In genomic region chr5:73006784-73007581, GRCm38 (mm10) we compare ENCODE assay signal across 9 mouse cellular contexts. TPM values are rescaled to one million over a fixed set of nuclear protein-coding genes. Genes with fewer than 3 reads are reported as not detected.
DNase-seq lines count a peak whose midpoint lies in the region; ATAC-seq and TF ChIP-seq lines count a peak whose summit lies in the region.
"Had no signal": no experiment of that assay in that cellular context is flagged by ENCODE, and none has a peak within 500 bp of the region (broad histone marks: within the 10 kb centered on the region; RNA-seq: fewer than 3 reads in every experiment).

Gene Slc10a4, plus strand, starts transcription at chr5:73006883.

- DNase-seq in lung, adult 18-20 months: peak; percentile 15 to 18
- DNase-seq in lung, postnatal 36 days: no peak
- DNase-seq in layer of hippocampus, postnatal 36 days: no peak
- DNase-seq in cerebellum, adult 9-11 months: no peak

- TF ChIP-seq CTCF in bone marrow macrophage, adult 2 months (IDR thresholded peaks at IDR 0.05; ENCODE audit: low read depth, low read length): no peak

- H3K27me3 ChIP-seq in heart, embryonic 15.5 days: peaks cover 41% of the 10 kb centered on the region
- H3K27me3 ChIP-seq in limb, embryonic 12.5 days: peaks cover 59% of the 10 kb centered on the region
- H3K27me3 ChIP-seq in midbrain, embryonic 16.5 days (ENCODE audit: control insufficient read depth, insufficient read depth, low read depth, low read length): no peaks in the 10 kb centered on the region

- TF ChIP-seq POLR2A in bone marrow macrophage, adult 2 months (IDR thresholded peaks at IDR 0.05; ENCODE audit: borderline replicate concordance, low read depth, low read length): no peak

- peak; percentile 81 for ATAC-seq in heart, embryonic 15.5 days (replicated peaks; ENCODE audit: insufficient number of reproducible peaks, insufficient read depth, low FRiP score, low read depth)
- peak; percentile 76; the same call in 1 of the 2 replicates for ATAC-seq in limb, embryonic 12.5 days (ENCODE audit: insufficient number of reproducible peaks, insufficient read depth, low FRiP score, low TSS enrichment, low read depth)
- ATAC-seq in midbrain, embryonic 16.5 days: peak; percentile 90

- H3K9ac ChIP-seq in heart, embryonic 15.5 days: peak within 1 kb of the TSS; percentile 36
- no peak within 1 kb of the TSS; the same call in 1 of the 2 replicates for H3K9ac ChIP-seq in limb, embryonic 12.5 days (replicated peaks)
- peak within 1 kb of the TSS; percentile 67 for H3K9ac ChIP-seq in midbrain, embryonic 16.5 days (ENCODE audit: low read depth, low read length)

- H3K4me3 ChIP-seq in bone marrow macrophage, adult 2 months (ENCODE audit: insufficient read depth, low read length): peak within 1 kb of the TSS; percentile 29
- H3K4me3 ChIP-seq in heart, embryonic 15.5 days: peak within 1 kb of the TSS; percentile 52
- peak within 1 kb of the TSS; percentile 43 for H3K4me3 ChIP-seq in limb, embryonic 12.5 days (replicated peaks)
- peak within 1 kb of the TSS; percentile 48 for H3K4me3 ChIP-seq in midbrain, embryonic 16.5 days (ENCODE audit: low read depth, low read length)

- no peaks in the 10 kb centered on the region for H3K36me3 ChIP-seq in heart, embryonic 15.5 days
- no peaks in the 10 kb centered on the region for H3K36me3 ChIP-seq in limb, embryonic 12.5 days
- no peaks in the 10 kb centered on the region for H3K36me3 ChIP-seq in midbrain, embryonic 16.5 days (ENCODE audit: control insufficient read depth, insufficient read depth, low read length)

- no peak within 1 kb of the TSS for H3K27ac ChIP-seq in bone marrow macrophage, adult 2 months (ENCODE audit: insufficient read depth, low read depth, low read length)
- H3K27ac ChIP-seq in heart, embryonic 15.5 days: no peak within 1 kb of the TSS
- H3K27ac ChIP-seq in limb, embryonic 12.5 days: no peak within 1 kb of the TSS
- no peak within 1 kb of the TSS for H3K27ac ChIP-seq in midbrain, embryonic 16.5 days (ENCODE audit: low read length)

- peak within 1 kb of the TSS; percentile 93 for H3K4me2 ChIP-seq in heart, embryonic 15.5 days
- peak within 1 kb of the TSS; percentile 68 for H3K4me2 ChIP-seq in limb, embryonic 12.5 days
- H3K4me2 ChIP-seq in midbrain, embryonic 16.5 days (ENCODE audit: low read length): peak within 1 kb of the TSS; percentile 66

- no peaks in the 10 kb centered on the region for H3K4me1 ChIP-seq in bone marrow macrophage, adult 2 months (ENCODE audit: control insufficient read depth, insufficient read depth, low read length)
- peaks cover 11% of the 10 kb centered on the region for H3K4me1 ChIP-seq in heart, embryonic 15.5 days (replicated peaks)
- peaks cover 8% of the 10 kb centered on the region for H3K4me1 ChIP-seq in limb, embryonic 12.5 days (replicated peaks)
- 0 out of 2 replicates have a peak, but pooled peaks cover 2% of the 10 kb centered on the region for H3K4me1 ChIP-seq in midbrain, embryonic 16.5 days (ENCODE audit: control insufficient read depth, insufficient read depth, low read length)

- H3K9me3 ChIP-seq in heart, embryonic 15.5 days (replicated peaks): no peaks in the 10 kb centered on the region
- H3K9me3 ChIP-seq in limb, embryonic 12.5 days: no peaks in the 10 kb centered on the region
- no peaks in the 10 kb centered on the region for H3K9me3 ChIP-seq in midbrain, embryonic 16.5 days (replicated peaks; ENCODE audit: control insufficient read depth, low read length, poor library complexity, severe bottlenecking)

- 6% methylated on average over 65 of the region's 65 CpGs for WGBS in heart, embryonic 15.5 days
- 7% methylated on average over 65 of the region's 65 CpGs for WGBS in limb, embryonic 12.5 days
- WGBS in midbrain, embryonic 16.5 days: 5% methylated on average over 65 of the region's 65 CpGs

RNA-seq across cellular contexts. Expression of gene Slc10a4, which starts in this region (rescaled TPM):
- polyA plus RNA-seq in bone marrow macrophage, adult 2 months (2012; ENCODE audit: insufficient read depth, insufficient read length, missing spikeins): not detected in 2 replicates
- 0.71 and 2.6 TPM in 2 replicates for polyA plus RNA-seq in heart, embryonic 15.5 days (2015; fragmentation: Nextera tagmentation; extraction: Ambion mirVana)
- 0.58 and 0.59 TPM in 2 replicates for polyA plus RNA-seq in limb, embryonic 12.5 days (2016; fragmentation: Nextera tagmentation; extraction: Ambion mirVana)
- 25.3 and 28.9 TPM in 2 replicates for polyA plus RNA-seq in midbrain, embryonic 16.5 days (2015; fragmentation: Nextera tagmentation; extraction: Ambion mirVana)
- total RNA-seq in layer of hippocampus, postnatal 36 days (2021): under 1 TPM; 0.78 to 0.90 TPM
- total RNA-seq: neutrophil, adult 5-6 weeks had no signal

Comparison
In these comparisons a context has a peak if more than half of its experiments do, and no peak if none do; other contexts are left out.
1. DNase-seq: peak in lung, adult 18-20 months (2 of 2); none in lung, postnatal 36 days (single experiment), layer of hippocampus, postnatal 36 days (0 of 2) and cerebellum, adult 9-11 months (single experiment).
2. Peak in ATAC-seq, H3K4me3 ChIP-seq and H3K4me2 ChIP-seq in limb, embryonic 12.5 days; RNA of the gene not detected or under 1 TPM.
3. Peak in every context shown above with its lines, with median percentiles within 50 percentile points of each other: H3K4me3 ChIP-seq, ATAC-seq and H3K4me2 ChIP-seq.